Mouse (Mus musculus): Measurements from ENCODE around the gene Stx6. TPM values are rescaled to one million over a fixed set of nuclear protein-coding genes. Genes with fewer than 3 reads are reported as not detected.
A peak's percentile ranks its signal among the peaks of the same experiment; 100 is the strongest.

The Stx6 gene
- 85.0 and 88.9 TPM in 2 replicates for polyA plus RNA-seq (2016; fragmentation: Nextera tagmentation; extraction: Ambion mirVana)

- WGBS: 2% methylated on average over 48 of the region's 48 CpGs
- Histone ChIP-seq H3K27ac (replicated peaks) (peak within 1 kb of the TSS; percentile 95), H3K4me1 (peaks cover 31% of the 10 kb centered on the region), H3K9me3 (no peaks in the 10 kb centered on the region), H3K27me3 (replicated peaks; ENCODE audit: low read depth, poor library complexity, severe bottlenecking) (no peaks in the 10 kb centered on the region), H3K4me3 (peak within 1 kb of the TSS; percentile 97), H3K36me3 (replicated peaks) (no peaks in the 10 kb centered on the region)
- DNase-seq (ENCODE audit: low spot score): peak; percentile 99
These were observed at the start of gene Stx6 for GRCm38 (mm10) chr1:155158141-155158969. Gene Stx6, plus strand, starts transcription at chr1:155158715.

DNA sequence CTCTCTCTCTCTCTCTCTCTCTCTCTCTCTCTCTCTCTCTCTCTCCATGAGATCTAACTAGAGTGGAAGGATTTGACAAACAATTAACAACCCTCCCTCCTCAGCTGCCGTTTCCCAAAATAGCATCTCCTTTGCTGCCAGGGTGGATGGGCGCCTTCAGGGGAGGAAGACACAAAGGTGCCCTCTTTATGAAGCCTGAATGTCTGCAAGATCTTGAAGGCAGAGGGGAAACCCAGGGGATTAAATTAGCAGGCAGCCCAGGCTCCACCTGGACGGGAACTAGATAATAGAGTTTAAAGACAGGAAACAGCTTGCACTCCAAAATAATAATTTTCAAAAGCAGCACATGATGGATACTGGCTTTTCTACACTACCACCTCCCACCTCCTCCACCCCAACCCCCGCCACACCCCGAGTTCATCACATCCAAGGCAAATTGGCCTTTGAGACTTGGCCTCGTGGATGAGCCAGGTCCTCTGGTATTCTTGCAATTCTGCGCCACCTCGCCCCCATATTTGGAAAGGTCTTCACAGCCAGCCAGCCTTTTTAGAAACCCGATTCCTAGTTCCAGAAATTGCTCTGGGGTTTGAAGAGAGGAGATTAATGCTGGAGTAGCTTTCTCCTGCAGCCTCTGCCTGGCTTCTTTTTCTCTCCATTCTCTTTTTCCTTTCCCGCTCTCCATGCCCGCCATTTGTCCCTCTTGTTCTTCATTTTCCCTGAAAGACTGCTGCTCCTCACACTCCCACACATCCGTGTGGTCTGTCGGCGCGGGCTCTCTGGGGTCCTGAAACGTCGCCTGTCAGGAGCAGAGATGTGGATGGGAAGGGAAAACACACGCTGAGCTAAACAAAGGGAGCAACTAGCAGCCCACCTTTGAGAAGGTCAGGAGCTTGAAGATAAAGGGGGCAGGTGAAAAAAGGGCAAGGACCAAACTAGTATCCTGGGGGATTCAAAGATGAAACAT lies 48.8 kb upstream of the Stx6 start:
- H3K9me3 ChIP-seq: no peaks in the 10 kb centered on the region
- H3K4me3 ChIP-seq: peak overlapping the region; percentile 3; the same call in 1 of the 2 replicates
- peaks cover 33% of the 10 kb centered on the region for H3K27me3 ChIP-seq (replicated peaks; ENCODE audit: low read depth, poor library complexity, severe bottlenecking)
- H3K27ac ChIP-seq (replicated peaks): peak overlapping the region; percentile 69
- peak; percentile 41 for DNase-seq (ENCODE audit: low spot score)
- peaks cover 50% of the 10 kb centered on the region for H3K4me1 ChIP-seq
- WGBS: 17% methylated on average over 18 of the region's 18 CpGs
- H3K36me3 ChIP-seq (replicated peaks): no peaks in the 10 kb centered on the region

DNA sequence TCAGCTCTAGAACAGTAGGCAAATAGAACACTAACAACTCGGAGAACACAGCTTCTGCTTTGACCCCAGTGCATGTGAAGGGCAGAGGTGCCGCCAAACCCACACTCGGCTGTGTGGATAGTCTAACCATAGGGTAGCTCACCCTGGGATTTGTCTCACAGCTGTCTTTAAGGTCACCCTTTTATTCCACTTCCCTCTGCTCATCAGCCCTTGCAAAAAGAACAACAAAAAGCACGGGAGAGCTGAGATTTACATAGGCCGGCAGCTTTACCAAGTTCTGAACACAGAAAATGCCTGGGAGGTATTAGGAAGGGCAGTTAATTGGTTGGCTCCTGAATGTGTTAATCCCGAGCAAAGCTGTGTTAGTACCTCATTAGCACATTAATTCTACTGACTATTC lies 47.0 kb upstream of the Stx6 start:
- Histone ChIP-seq H3K9me3 (no peaks in the 10 kb centered on the region), H3K27ac (replicated peaks) (no peak overlapping the region), H3K4me1 (peaks cover 50% of the 10 kb centered on the region), H3K27me3 (replicated peaks; ENCODE audit: low read depth, poor library complexity, severe bottlenecking) (peaks cover 42% of the 10 kb centered on the region), H3K4me3 (no peak overlapping the region), H3K36me3 (replicated peaks) (no peaks in the 10 kb centered on the region)
- WGBS: 11% methylated on average over 6 of the region's 6 CpGs
- no peak for DNase-seq (ENCODE audit: low spot score)

GRCm38 (mm10) chr1:155112118-155112517 lies 46.4 kb upstream of the Stx6 start:
- no peaks in the 10 kb centered on the region for H3K36me3 ChIP-seq (replicated peaks)
- no peak for DNase-seq (ENCODE audit: low spot score)
- H3K27ac ChIP-seq (replicated peaks): no peak overlapping the region
- peaks cover 50% of the 10 kb centered on the region for H3K4me1 ChIP-seq
- H3K9me3 ChIP-seq: no peaks in the 10 kb centered on the region
- no peak overlapping the region for H3K4me3 ChIP-seq
- 29% methylated on average over 4 of the region's 4 CpGs for WGBS
- H3K27me3 ChIP-seq (replicated peaks; ENCODE audit: low read depth, poor library complexity, severe bottlenecking): peaks cover 40% of the 10 kb centered on the region

DNA sequence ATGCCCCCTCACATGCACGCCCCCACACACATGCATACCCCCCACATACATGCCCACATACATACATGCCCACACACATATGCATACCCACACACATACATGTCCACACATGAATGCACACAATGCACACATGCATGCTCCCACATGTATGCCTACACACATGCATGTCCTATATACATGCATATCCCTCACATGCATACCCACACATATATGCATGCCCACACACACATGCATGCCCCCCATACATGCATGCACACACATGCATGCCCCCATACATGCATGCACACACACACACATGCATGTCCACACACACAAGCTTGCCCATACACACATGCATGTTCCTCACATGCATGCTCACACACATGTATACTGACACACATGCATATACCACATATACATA lies 45.6 kb upstream of the Stx6 start:
- Histone ChIP-seq H3K4me3 (no peak overlapping the region), H3K9me3 (no peaks in the 10 kb centered on the region), H3K4me1 (peaks cover 46% of the 10 kb centered on the region), H3K27ac (replicated peaks) (no peak overlapping the region), H3K27me3 (replicated peaks; ENCODE audit: low read depth, poor library complexity, severe bottlenecking) (peaks cover 39% of the 10 kb centered on the region), H3K36me3 (replicated peaks) (no peaks in the 10 kb centered on the region)
- no peak for DNase-seq (ENCODE audit: low spot score)
- WGBS: 83% methylated on average over 1 of the region's 1 CpGs

- no peak overlapping the region for H3K27ac ChIP-seq (replicated peaks)
These were observed 44.6 kb upstream of the Stx6 start for GRCm38 (mm10) chr1:155113946-155114345.

GRCm38 (mm10) chr1:155119719-155120118 lies 38.8 kb upstream of the Stx6 start:
- Histone ChIP-seq H3K4me3 (no peak overlapping the region), H3K27ac (replicated peaks) (no peak overlapping the region), H3K36me3 (replicated peaks) (no peaks in the 10 kb centered on the region), H3K9me3 (no peaks in the 10 kb centered on the region), H3K4me1 (peaks cover 14% of the 10 kb centered on the region), H3K27me3 (replicated peaks; ENCODE audit: low read depth, poor library complexity, severe bottlenecking) (peaks cover 8% of the 10 kb centered on the region)
- 85% methylated on average over 1 of the region's 1 CpGs for WGBS
- no peak for DNase-seq (ENCODE audit: low spot score)

More at GRCm38 (mm10) chr1:155113946-155114345, 44.6 kb upstream of the Stx6 start:
- DNase-seq (ENCODE audit: low spot score): no peak
- H3K4me3 ChIP-seq: no peak overlapping the region
- WGBS: 16% methylated on average over 3 of the region's 3 CpGs
- no peaks in the 10 kb centered on the region for H3K9me3 ChIP-seq
- H3K27me3 ChIP-seq (replicated peaks; ENCODE audit: low read depth, poor library complexity, severe bottlenecking): peaks cover 37% of the 10 kb centered on the region
- peaks cover 40% of the 10 kb centered on the region for H3K4me1 ChIP-seq
- H3K36me3 ChIP-seq (replicated peaks): no peaks in the 10 kb centered on the region

DNA sequence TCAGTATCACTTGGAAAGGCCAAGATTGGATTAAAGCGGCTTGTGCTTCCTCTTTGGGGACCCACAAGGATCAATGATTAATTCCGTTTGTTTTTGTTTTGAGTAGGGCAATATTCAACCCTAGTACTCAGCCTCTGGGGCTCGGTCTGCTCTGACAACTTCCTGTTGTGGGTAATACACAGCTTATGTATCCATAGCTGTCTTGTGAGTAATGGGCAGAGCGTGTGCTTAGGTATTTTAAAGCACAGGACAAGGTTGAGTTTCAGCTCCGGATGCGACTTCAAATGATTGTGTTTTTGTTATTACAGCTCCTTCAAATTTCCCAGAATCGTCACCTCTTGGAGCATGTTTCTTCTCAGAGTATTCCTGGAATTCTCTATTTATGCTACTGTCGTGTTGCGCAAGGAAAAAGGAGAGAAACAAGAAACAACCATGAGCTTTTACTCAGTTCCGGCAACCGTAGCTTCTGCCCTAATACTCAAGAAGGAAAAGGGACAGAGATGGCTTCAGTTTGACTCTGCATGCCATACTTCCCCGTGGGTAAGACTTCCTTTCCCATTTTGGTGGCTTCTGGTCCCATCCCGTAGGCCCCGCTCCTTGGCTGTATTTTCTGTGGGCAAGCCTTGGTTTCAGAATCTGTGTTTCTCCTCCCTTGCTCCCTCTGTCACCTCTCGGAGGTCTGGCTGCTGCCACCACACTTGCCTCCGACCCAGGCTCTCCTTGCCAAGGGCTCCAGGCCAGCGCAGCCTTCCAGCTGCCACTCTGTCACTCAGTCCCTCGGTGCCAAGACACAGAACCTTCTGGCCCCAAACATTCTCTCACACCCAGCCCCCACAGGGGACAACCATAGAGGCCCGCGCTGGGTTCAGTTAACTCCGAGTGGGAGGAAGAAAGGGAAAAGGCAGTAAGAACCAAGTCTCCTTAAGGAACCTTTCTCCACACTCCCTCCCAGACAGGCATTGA lies 36.3 kb upstream of the Stx6 start:
- Histone ChIP-seq H3K4me3 (no peak overlapping the region), H3K27ac (replicated peaks) (peak overlapping the region; percentile 54; the same call in 1 of the 2 replicates), H3K9me3 (no peaks in the 10 kb centered on the region), H3K27me3 (replicated peaks; ENCODE audit: low read depth, poor library complexity, severe bottlenecking) (no peaks in the 10 kb centered on the region), H3K4me1 (peaks cover 14% of the 10 kb centered on the region), H3K36me3 (replicated peaks) (no peaks in the 10 kb centered on the region)
- no peak for DNase-seq (ENCODE audit: low spot score)
- WGBS: 78% methylated on average over 21 of the region's 21 CpGs

GRCm38 (mm10) chr1:155124397-155124796 lies 34.1 kb upstream of the Stx6 start:
- no peak for DNase-seq (ENCODE audit: low spot score)
- WGBS: 97% methylated on average over 5 of the region's 5 CpGs
- no peaks in the 10 kb centered on the region for H3K9me3 ChIP-seq

GRCm38 (mm10) chr1:155126716-155127115 lies 31.8 kb upstream of the Stx6 start:
- Histone ChIP-seq H3K9me3 (no peaks in the 10 kb centered on the region), H3K4me1 (peaks cover 6% of the 10 kb centered on the region), H3K4me3 (no peak overlapping the region), H3K27ac (replicated peaks) (no peak overlapping the region), H3K36me3 (replicated peaks) (no peaks in the 10 kb centered on the region), H3K27me3 (replicated peaks; ENCODE audit: low read depth, poor library complexity, severe bottlenecking) (no peaks in the 10 kb centered on the region)
- DNase-seq (ENCODE audit: low spot score): no peak
- 85% methylated on average over 5 of the region's 5 CpGs for WGBS

More at GRCm38 (mm10) chr1:155124397-155124796, 34.1 kb upstream of the Stx6 start:
- Histone ChIP-seq H3K27me3 (replicated peaks; ENCODE audit: low read depth, poor library complexity, severe bottlenecking) (no peaks in the 10 kb centered on the region), H3K36me3 (replicated peaks) (no peaks in the 10 kb centered on the region), H3K4me3 (no peak overlapping the region), H3K27ac (replicated peaks) (no peak overlapping the region), H3K4me1 (peaks cover 6% of the 10 kb centered on the region)

GRCm38 (mm10) chr1:155127429-155127934 lies 31.0 kb upstream of the Stx6 start:
- H3K36me3 ChIP-seq (replicated peaks): no peaks in the 10 kb centered on the region
- no peaks in the 10 kb centered on the region for H3K9me3 ChIP-seq
- no peak overlapping the region for H3K27ac ChIP-seq (replicated peaks)
- DNase-seq (ENCODE audit: low spot score): no peak
- WGBS: 86% methylated on average over 5 of the region's 5 CpGs
- no peaks in the 10 kb centered on the region for H3K27me3 ChIP-seq (replicated peaks; ENCODE audit: low read depth, poor library complexity, severe bottlenecking)
- H3K4me3 ChIP-seq: no peak overlapping the region
- peaks cover 4% of the 10 kb centered on the region for H3K4me1 ChIP-seq
